Mouse (Mus musculus): ENCODE measurements around the gene Caln1.

Caln1 gene

DNA sequence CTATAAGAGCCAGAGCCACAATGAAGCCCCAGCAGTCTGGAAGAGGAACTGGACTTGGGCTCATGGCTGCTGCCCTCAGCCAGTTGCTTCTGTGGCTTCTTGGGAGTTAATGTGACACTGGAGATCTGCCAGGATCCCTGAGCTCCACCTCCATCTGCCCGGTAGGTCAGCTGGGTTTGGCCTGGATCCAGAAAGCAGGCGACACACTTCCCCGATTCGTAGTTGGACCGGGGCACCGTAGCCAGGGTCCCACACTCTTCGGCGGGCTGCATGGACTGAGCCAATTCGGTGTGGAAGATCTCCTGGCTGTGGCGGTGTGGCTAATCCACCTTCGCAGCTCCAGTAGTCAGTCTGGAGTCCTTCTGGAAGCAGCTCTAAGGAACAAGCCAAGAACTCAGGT is at the start of gene Caln1:
TSS of gene Caln1 (plus strand) at position 219 of the 400 bp plus-strand sequence.
- in situ Hi-C loops (cut with MboI, MseI), result no loop called here

DNA sequence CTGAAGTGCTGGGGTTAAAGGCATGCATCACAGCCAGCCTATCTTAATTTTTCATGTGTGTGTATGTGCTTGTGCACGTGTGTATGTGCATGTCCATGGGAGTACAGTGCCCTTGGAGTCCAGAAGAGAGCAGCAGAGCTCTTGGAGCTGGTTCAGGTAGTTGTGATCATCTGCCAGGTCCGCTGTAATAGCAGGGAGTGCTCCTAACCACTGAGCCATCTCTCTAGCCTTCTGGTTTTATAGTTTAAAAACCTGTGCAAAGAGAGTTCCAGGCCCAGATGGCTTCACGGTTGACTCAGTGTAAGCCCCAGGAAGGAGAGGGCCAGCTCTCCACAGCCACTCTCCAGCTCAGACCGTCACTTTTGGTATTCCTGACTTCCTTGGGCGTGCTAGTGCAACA is 49.5 kb upstream of the Caln1 start:
- in situ Hi-C loops (cut with MboI, MseI), result no loop called here

DNA sequence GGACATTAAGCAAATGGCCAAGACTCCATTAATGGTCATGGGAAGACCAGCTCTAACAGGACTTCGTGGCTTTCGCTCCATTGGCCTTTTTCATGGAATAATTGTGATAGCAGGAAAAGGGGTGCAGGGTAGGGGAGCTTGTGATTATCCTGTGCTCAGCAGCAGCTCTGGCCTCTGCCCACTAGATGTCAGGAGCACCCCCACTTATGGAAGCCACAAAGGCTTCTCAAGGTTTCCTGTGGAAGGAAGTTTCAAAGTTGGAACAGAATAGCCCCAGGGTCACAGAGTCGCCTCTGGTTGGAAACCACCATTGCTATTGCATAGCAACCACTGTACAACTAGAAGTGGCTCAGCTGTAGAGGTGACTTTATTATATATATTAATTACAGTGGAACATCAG is 48.8 kb upstream of the Caln1 start:
- in situ Hi-C loops (cut with MboI, MseI), result no loop called here

DNA sequence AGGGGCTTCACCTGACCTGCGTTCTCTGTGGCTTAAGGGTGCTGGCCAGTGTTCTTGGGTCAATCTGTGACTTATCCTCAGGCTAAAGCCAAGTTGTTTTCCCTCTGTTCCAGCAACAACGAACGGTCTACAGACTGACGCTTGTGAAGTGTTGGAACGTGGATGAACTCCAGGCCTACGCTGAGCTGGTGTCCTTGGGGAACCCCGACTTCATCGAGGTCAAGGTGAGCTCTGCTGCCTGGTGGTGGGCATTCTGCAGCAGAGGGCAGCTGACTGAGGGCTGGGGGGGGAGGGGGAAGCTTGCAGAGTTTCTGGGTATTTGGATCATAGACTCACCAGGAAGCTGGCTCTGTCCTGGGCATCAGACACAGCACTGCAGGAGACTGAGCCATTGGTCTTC is 43.8 kb upstream of the Caln1 start:
- in situ Hi-C loops (cut with MboI, MseI), result no loop called here

DNA sequence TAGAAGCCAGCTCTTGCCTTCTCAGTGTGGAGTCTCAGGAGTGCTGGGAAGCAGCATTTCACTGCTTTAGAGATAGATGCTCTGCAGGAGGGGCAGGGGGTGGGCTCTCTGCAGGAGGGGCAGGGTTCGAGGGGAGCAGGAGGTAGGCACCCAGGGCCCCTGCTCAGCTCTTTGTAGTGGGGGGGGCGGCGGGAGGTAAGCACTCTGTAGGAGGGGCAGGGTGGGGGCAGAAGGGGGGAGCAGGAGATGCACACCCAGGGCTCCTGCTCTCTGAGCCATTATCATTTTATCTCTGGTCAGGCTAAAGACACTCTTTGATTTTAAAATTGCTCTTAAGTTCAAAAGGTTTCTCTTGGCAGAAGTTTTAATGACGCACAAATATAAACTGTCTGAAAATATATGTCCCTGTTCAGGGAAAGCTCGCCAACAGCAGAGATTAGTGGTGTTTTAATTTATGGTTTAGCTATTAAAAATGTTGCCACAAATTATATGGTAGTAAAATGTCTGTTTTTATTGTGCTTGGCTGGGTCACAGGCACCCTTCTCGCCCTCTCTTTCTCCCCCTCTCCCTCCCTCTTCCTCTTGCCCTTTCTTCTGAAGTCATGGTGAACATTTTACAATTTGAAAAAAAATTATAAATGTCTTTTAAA is 41.5 kb upstream of the Caln1 start:
- in situ Hi-C loops (cut with MboI, MseI), result no loop called here

DNA sequence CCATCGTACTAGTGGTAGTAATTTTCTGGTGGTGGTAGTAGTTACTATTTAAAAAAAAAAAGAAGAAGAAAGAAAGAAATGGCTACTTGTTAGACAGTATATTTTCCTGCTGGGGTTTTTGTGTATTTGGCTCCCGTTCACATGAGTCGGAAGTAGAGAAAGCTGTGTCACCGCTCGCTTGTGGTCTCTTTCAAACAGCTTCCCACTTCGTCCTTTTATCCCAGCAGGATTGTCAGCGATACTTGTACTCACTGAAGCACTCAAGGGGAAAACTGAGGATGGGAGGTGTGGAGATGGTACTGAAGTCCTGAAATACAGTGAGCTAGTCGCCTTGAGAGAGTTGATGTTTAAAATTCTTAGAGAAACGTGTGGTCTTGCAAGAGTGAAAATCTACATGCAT is 40.9 kb upstream of the Caln1 start:
- in situ Hi-C loops (cut with MboI, MseI), result no loop called here

DNA sequence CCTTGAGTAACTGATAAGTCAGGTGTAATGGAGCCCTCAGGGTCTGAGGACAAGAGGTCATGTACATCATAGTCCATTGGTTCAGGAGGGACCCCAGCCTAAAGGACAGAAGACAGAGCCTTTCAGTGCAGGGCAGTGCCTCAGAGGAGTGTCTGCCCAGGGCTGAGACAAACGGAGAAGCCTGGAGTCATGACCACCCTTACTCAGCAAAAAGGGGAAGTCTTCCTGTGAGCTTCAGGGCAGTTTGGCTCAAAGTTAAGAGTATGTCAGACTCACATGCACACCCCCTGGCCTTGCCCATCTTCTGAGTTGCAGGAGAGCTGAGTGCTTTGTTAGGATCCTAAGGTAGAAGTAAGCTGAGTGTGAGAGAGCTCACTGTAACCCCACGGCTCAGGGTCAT is 39.4 kb upstream of the Caln1 start:
- in situ Hi-C loops (cut with MboI, MseI), result no loop called here

DNA sequence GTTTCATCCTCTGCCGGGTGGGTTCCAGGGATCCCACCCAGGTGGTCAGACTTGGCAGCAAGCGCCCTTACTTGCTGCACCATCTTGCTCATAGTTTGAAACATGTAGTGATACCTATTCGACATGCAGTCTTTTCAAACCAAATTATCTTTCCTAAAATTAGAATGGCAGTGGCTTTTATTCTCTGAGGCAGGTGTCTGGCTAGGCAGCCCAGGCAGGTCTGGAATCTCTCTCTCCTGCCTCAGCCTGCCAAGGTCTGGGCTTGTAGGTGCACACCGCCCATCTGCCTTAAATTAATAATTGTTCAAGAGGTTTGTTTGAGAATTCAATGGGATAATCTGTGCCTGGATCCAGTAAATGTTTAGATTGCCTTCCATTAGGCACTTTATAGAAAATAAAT is 38.5 kb upstream of the Caln1 start:
- in situ Hi-C loops (cut with MboI, MseI), result no loop called here

DNA sequence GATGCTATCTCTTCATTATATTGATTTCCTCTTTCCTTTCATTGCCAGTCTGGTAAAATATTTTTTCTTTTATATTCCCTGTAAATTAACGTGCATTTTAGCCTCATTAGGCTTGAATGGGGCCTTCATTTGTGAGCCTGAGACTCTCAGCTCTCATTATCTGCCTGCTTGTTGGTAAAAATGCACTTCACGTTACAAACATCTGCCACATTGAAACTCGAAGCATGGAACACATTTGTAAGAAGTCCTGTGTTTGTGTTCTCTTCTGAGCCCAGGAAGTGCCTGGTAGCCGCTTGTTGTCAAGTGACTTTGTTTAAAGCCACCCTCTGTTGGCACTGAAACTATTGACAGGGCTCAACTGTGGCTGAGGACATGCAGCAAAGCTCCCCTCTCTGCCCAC is 38.0 kb upstream of the Caln1 start:
- in situ Hi-C loops (cut with MboI, MseI), result no loop called here

DNA sequence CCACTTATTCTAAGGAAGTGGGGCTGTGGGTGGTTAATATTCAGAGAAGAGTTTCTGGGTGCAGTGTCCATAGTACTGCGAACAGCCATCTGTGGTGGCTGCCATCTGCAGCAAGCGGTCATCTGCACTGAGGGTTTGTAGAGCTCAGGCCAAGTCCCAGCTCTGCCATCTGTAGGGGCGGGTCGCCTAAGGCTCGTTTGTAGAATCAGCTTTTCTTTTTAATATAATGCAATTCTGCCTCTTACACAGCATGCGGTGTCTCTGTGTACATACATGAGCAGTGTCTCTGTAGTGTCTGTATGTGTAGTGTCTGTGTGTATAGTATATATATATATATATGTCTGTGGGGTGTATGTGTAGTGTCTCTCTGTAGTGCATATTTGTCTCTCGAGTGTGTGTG is 35.7 kb upstream of the Caln1 start:
- in situ Hi-C loops (cut with MboI, MseI), result no loop called here

DNA sequence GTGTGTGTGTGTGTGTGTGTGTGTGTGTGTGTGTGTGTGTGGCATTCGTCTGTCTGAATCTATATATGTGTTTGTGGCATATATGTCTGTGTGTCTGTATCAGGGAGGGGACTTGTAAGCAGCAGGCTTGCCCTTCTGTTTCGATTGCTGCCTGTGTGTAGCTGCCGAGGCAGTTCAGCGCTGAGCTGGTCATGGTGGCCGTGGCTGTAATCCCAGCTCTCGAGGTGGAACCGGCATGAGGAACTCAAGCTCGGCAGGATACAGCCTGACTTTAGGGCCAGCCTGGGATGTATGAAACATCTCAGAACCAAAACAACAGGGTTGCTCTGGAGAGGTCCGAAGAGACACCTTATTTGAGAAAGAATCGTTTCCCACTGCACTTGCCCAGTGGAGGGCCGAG is 35.3 kb upstream of the Caln1 start:
- in situ Hi-C loops (cut with MboI, MseI), result no loop called here

DNA sequence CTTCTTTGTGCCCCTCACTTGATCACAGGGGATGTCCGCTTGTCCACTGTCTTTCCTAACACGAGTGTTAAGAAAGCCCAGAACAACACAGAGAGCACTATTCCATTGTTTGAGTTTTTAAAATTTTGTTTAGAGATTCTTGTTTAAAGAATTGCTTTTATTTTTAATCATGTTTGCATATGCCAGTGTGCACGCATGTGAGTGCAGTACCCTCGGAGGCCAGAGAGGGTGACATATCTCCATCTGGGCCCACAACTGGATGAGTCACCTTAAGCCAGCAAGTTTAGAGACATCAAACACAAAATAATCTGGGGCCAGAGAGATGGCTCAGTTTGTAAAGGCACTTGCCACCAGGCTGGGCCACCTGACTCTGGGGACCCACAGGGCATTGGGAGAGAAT is 33.8 kb upstream of the Caln1 start:
- in situ Hi-C loops (cut with MboI, MseI), result no loop called here

DNA sequence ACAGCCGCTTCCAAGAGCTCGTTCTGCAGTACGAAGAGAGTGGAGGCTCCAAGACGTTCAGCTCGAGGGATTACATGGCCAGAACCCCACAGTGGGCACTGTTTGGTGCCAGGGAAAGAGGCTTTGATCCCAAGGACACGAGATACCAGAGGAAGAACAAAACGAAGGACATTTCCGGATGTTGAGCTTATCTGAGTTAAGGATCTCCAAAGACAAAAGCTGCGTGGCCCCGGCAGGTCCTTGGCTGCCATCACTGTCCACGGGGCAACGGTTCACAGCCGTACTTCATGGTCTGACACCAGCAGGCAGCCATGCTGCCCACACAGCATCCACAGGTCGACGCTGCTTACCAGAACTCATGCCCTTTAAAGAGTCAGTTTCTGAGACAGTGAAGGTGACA is 28.6 kb upstream of the Caln1 start:
- in situ Hi-C loops (cut with MboI, MseI), result no loop called here

DNA sequence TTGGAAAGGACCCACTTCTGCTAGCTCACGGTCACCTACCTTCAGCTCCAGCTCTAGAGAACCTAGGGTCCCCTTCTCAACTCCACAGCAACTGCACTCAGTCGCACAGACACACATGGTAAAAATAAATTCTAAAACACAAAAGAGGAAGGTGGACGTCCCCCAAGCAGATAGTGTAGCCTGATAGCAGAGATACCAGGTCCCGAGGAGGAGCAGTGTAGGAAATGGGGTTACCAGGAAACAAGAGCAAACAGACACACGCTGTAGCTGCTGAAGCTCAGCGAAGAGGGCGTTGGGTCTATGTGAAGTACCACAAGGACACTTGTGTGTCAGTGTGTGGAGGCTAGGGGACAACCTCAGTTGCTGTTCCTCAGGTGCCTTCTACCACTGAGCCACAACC is 24.3 kb upstream of the Caln1 start:
- in situ Hi-C loops (cut with MboI, MseI), result no loop called here

DNA sequence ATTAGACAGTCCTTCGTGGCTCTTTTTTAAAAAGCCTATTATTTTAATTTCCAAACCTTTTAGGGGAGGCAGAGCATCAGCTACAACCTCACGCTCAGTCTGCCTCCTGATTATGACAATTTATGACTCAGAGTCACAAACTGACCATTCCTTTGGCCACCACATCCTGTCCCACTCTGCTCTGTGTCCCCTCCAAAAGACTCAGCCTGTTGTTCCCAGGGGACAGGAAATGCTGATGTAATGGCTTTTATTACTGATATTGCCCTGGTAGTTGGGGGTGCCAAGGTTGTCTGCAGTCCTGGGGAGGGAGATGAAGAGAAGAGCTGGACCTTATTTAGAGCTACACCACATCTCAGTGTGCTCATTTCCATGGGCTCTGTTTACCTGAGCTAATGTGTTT is 23.4 kb upstream of the Caln1 start:
- in situ Hi-C loops (cut with MboI, MseI), result no loop called here

DNA sequence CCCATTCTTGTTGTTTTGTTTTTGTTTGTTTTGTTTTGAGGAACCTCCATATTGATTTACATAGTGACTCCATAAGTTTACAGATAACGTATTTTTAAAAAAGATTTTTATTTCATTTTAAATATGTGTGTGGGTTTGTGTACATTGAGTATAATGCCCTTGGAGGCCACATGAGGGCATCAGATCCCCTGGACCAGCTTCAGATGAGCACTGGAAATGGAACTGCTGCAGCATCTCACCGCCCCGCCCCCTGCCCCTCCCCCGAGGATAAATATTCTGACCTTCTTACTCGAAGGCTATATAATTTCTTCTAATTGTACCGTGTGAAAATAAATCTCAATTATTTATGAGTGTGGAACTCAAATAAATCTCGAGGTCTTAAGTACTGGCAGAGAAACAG is 14.0 kb upstream of the Caln1 start:
- in situ Hi-C loops (cut with MboI, MseI), result no loop called here

DNA sequence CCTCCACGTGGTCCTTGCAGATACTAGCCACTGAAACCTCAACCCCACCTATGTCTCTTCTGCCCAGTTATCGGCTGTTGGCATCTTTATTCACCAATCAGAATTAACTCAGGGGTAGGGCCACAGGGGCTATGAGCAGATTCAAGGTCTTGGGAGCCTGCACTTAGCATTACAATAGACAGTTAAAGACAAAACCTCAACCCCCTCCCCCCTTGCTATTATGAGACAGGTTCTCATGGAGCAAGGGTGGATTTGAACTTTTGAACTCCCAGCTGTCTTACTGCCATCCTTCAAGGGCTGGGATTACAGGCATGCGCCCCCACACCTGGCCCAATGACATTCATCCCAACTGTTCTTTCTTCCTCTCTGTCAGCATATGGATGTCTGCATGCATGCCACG is 6.1 kb upstream of the Caln1 start:
- in situ Hi-C loops (cut with MboI, MseI), result no loop called here

DNA sequence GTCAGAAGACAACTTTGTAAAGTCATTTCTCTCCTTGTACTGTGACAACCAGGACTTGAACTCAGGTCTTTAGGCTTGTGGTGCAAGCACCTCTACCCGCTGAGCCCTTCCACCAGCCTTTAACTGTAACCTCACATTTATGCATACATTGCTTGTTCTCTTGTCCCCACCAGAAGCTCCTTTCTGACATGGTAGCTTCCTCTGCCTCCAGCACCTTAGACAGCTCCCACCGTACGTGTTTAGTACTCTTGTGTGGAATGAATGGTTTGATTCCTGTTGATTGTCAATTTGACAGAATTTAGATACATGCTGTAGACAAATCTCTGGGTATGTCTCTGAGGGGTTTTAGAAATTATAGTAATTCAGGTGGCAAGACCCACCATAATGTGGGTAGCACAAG is 5.5 kb upstream of the Caln1 start:
- in situ Hi-C loops (cut with MboI, MseI), result no loop called here

DNA sequence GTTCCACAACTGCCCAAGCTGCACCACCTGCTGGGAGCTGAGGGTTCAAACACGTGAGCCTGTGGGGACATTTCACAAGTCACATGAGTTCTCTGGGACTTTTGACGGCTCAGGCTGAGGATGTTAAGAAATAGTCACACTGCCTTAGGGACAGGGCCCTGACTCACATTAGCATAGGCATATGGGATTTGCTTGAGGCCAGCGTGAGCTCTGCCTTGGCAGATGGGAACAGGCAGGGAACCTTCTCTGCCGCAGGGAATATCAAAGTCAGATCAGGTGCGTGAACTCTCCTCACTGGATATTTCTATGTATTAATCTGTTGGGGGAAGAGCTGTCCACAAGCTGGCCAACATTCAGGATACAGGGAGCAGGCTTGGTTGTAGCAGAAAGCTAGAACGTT is 1.0 kb upstream of the Caln1 start:
- in situ Hi-C loops (cut with MboI, MseI), result no loop called here

DNA sequence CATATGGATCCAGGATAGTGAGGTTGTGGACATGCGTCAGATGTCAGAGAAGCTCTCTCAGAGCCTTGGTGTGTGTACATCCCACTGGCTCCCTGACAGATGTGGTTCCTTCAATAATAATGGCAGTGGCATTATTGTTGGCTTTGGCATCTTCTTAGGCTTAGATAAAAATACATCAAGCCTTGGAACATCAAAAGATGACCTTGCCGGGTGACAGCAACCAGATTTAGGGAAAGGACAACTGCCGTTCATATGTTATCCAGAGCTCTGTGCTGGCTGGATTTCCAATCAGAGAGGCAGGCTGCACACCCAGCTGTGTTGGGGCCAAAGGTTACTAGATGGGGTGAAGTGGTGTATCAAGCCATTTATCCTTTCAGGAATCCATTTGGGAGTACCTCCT is 6.2 kb downstream of the Caln1 start:
- in situ Hi-C loops (cut with MboI, MseI), result no loop called here

DNA sequence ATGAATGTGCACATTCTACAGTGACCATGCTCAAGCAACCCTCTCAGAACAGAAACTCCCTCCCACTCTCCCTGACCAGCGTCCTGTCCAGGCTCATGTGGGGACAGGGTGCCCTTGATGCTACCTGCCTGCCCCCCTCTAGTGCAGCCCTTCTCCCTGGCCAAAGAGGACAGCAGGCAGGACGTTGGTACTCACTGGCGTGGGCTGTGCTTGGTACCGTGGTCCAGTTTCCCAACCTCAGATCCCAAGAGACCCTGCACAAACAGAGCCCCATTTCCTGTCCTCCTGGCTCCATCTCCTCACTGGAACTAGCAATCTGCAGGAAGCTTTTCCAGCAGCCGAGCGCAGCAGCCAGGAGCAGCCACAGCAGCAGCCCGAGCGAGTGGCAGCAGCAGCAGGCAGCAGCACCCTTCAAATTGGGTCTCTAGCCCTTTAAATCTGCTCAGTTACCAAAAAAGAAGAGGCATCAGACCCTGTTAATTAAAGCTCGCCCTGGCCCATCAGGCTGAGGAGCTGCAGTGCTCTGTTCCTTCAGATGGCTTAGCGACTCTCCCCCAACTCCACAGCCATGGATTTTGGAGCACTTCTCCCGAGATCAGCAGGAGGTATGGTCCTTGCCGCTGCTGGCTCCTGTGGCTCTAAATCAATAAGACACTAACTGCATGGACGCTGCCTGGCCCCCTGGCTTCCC is 15.1 kb downstream of the Caln1 start, which contains the start of gene A330070K13Rik:
TSS of gene A330070K13Rik (minus strand) at position 410 of the 691 bp plus-strand sequence.
- in situ Hi-C loops (cut with MboI, MseI), result no loop called here

DNA sequence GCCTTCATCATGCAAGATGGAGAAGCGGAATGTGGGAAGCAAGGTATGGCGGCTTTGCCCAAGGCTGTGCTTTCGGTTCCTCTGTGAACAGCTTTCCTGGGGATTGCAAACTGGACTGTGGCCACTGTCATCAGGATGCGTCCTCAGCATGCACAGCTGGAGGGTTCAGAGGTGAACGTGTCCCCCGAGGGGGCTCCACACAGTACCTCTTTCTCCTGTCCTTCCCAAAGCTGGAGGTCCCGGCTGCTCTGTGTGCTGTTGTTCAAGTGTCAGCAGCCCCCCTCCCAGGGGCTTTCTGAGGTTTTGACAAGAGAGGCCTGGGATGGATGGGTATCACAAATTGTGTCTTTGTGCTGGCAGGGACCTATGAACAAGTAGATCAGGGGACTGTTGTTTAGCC is 17.2 kb downstream of the Caln1 start:
- in situ Hi-C loops (cut with MboI, MseI), result no loop called here

DNA sequence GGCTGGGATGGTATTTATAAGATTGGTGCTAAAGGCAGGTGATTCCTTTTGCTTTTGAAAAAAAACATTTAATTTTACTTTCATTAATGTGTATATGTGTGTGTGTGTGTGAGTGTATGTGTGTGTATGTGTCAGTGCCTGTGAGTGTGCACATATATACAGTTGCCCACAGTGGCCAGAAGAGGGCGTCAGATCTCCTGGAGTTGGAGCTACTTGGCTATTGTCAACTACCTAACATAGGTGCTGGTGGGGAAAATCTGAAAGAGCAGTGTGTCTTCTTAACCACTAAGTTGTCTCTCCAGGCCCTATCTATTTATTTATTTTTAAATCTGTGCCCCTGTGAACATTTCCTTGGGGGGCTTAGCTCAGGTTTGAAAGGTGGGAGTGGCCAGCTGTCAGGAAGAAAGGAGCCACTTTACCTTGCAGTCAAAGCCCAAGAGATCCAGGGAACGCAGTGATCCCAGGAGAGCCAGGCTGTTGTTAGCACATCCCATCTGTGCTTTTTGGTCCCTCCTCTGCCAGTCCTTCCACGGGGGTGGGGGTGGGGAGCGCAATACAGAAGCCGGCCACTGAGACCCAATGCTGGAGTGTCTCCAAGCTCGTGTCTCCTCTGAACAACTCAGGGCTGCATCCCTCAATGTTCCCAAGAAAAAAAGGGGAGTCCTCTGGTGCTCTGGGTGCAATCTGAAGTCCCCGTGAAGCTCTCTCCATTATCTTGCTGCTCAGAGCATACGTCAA is 24.5 kb downstream of the Caln1 start:
- in situ Hi-C loops (cut with MboI, MseI), result no loop called here
